Mouse (Mus musculus) intestine, embryonic 14.5 days (tissue): ENCODE measurements around the gene Cd79a. TPM values are rescaled to one million over a fixed set of nuclear protein-coding genes. Genes with fewer than 3 reads are reported as not detected.
"Not testable (repeated sequence)": the region's sequence is repeated elsewhere in the genome, so short reads cannot be mapped to it uniquely, and the experiment has no call there.

ENCODE experiments used
- ATAC-seq: fragments of 200-750 bp; cut with Nextera tagmentation; replicated peaks from 2 replicates; pipeline ENCODE4 v1.8.0; 2017; ENCODE audit warnings: low read depth, moderate number of reproducible peaks, moderate TSS enrichment, moderate library complexity; ENCODE audit not compliant: low FRiP score, low TSS enrichment
- DNase-seq: peaks from one replicate; pipeline ENCODE4 v3.0.0-alpha.2; 2018; ENCODE audit warnings: low spot score
- H3K27ac ChIP-seq: fragments of 300-500 bp; sonication (generic); 2 replicates; pipeline ENCODE4 v1.5.1; 2014; ENCODE audit warnings: low read depth, mild to moderate bottlenecking, control low read depth
- H3K27me3 ChIP-seq: fragments of 300-500 bp; sonication (generic); replicated peaks from 2 replicates; pipeline ENCODE4 v1.6.1; 2014; ENCODE audit warnings: low read length, control low read depth; ENCODE audit not compliant: control insufficient read depth, insufficient read depth
- H3K36me3 ChIP-seq: fragments of 300-500 bp; sonication (generic); 2 replicates; pipeline ENCODE4 v1.6.1; 2014; ENCODE audit warnings: low read length, control low read depth; ENCODE audit not compliant: control insufficient read depth, insufficient read depth
- H3K4me1 ChIP-seq: fragments of 300-500 bp; sonication (generic); replicated peaks from 2 replicates; pipeline ENCODE4 v1.6.1; 2014; ENCODE audit warnings: low read length, control low read depth, mixed read lengths; ENCODE audit not compliant: control insufficient read depth, insufficient read depth
- H3K4me2 ChIP-seq: fragments of 300-500 bp; sonication (generic); 2 replicates; pipeline ENCODE4 v1.6.1; 2014; ENCODE audit warnings: low read length
- H3K4me3 ChIP-seq: fragments of 300-500 bp; sonication (generic); 2 replicates; pipeline ENCODE4 v1.5.1; 2014; ENCODE audit warnings: low read depth, low read length, control low read depth, mixed read lengths
- H3K9ac ChIP-seq: fragments of 300-500 bp; sonication (generic); 2 replicates; pipeline ENCODE4 v1.6.1; 2014; ENCODE audit warnings: mild to moderate bottlenecking, low read length
- H3K9me3 ChIP-seq: fragments of 300-500 bp; sonication (generic); 2 replicates; pipeline ENCODE4 v1.6.1; 2016; ENCODE audit warnings: low read length, control low read depth; ENCODE audit not compliant: control insufficient read depth
- WGBS: fragments of 180-500 bp; shearing (Covaris S2); extraction: QIAGEN DNeasy Blood & Tissue Kit; methylation state at CpG from one replicate; pipeline ENCODE4 v1.1.7; 2014; 5-methylcytosine and 5-hydroxymethylcytosine counted together
- polyA plus RNA-seq: library from polyadenylated mRNA; unstranded; fragments of >200 nt; fragmentation: Nextera tagmentation; extraction: Ambion mirVana; gene quantifications from 2 replicates; pipeline ENCODE4 v1.2.1, GENCODE M21; 2014

The Cd79a gene
- polyA plus RNA-seq, 1 experiment from 2014 or later: 0.28 TPM

DNA sequence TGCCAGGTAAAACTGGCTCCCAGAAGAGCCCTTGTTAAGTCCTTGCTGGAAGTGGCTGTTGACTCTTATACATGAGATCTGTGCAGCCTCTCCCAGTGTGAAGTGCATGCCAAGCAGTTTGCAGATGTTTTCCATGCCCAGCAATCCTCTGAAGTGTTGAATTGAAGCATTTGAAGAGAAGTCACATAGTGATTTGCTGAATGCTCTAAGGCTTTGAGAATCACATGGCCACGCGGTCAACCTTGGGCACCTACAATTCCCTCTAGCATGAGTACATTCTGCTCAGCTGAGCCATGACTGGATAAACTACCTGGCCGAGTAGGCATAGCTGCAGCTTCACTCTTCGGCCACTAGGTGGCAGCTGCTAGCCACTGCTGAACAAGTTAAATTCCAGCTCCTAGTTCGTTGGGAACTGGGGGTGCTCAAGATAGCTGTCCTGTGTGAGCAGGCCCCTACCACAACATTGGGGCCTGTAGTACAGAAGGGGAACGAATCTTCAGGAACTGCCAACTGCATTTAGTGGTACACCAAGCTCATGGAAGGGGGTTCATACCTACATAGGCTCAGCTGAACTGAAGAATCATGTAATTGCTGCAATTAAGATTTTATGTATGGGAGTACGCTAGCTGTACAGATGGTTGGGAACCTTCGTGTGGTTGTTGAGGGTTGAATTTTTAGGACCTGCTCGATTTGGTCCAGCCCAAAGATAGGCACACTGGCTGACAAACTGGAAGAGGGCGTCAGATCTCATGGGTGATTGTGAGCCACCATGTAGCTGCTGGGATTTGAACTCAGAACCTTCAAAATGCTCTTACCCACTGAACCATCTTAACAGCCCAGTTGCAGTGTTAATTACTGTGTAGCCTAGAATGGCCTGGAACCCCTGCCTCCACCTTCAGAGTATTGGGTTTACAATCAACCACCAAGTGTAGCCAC, 6.6 kb upstream of the Cd79a start:
- peak; percentile 66 for ATAC-seq
- H3K27ac ChIP-seq: no peak overlapping the region
- no peak overlapping the region for H3K4me3 ChIP-seq
- H3K27me3 ChIP-seq: no peaks in the 10 kb centered on the region
- DNase-seq: peak; percentile 88
- H3K9me3 ChIP-seq: no peaks in the 10 kb centered on the region
- peaks cover 15% of the 10 kb centered on the region for H3K4me1 ChIP-seq
- H3K36me3 ChIP-seq: peaks cover 58% of the 10 kb centered on the region
- no peak overlapping the region for H3K4me2 ChIP-seq
- H3K9ac ChIP-seq: no peak overlapping the region
- 31% methylated on average over 10 of the region's 10 CpGs for WGBS

DNA sequence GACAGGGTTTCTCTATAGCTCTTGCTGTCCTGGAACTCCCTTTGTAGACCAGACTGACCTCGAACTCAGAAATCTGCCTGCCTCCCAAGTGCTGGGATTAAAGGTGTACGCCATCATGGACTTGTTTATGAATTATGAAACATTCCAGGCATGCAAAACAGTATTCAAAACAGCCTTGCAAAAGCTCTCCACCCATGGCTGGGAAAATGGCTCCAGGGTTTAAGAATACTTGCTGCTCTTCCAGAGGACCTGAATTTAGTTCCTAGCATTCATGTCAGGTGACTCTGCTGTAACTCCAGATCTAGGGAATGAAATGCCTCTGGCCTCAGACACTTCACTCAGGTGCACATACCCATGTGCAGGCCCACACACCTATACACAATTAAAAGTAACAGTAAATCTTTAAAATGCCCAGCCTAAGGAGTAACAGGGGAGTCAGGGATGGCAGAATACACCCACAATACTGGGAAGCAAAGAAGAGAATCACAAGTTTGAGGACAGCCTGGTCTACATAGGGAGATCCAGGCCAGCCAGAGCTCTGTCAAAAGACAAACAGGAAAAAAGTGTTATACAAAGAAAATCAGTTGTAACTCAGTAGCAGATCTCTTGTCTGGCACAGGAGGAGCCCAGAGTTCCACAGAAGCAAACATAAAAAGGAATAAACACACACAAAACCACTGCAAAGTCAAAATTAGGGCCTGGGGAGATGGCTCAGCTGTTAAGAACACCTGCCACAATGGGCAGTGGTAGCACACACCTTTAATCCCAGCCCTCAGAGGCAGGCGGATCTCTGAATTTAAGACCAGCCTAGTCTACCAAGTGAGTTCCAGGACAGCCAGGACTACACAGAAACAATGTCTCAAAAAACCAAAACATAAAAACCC, 5.7 kb upstream of the Cd79a start:
- 65% methylated on average over 3 of the region's 3 CpGs for WGBS
- H3K9me3 ChIP-seq: no peaks in the 10 kb centered on the region
- H3K36me3 ChIP-seq: peaks cover 48% of the 10 kb centered on the region
- no peak overlapping the region for H3K9ac ChIP-seq
- H3K4me3 ChIP-seq: no peak overlapping the region
- no peak for DNase-seq
- no peak overlapping the region for H3K27ac ChIP-seq
- ATAC-seq: no peak
- H3K4me2 ChIP-seq: no peak overlapping the region
- no peaks in the 10 kb centered on the region for H3K27me3 ChIP-seq
- peaks cover 6% of the 10 kb centered on the region for H3K4me1 ChIP-seq

DNA sequence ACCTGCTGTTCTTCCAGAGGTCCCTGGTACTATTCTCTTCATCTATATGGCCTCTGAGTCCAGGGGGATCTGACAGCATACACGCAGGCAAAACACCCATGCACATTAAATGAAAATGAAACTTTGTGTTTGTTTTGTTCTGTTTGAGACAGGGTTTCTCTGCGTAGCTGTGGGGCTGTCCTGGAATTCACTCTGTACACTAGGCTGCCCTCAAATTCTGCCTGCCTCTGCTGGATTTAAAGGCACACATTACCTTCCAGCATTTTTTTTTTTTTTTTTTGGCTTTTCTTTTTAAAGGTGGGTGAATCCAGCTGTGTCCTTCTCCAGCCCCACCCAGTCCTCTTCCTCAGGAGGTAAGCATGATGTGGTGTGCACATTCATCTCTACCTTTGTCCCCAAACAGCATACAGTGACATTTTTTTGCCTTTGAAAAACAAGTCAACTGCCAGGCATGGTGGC, 5.0 kb upstream of the Cd79a start:
- 70% methylated on average over 2 of the region's 2 CpGs for WGBS
- Histone ChIP-seq H3K27me3 (no peaks in the 10 kb centered on the region), H3K36me3 (peaks cover 41% of the 10 kb centered on the region), H3K9me3 (no peaks in the 10 kb centered on the region), H3K27ac (no peak overlapping the region), H3K9ac (no peak overlapping the region), H3K4me2 (no peak overlapping the region), H3K4me3 (no peak overlapping the region), H3K4me1 (0 out of 2 replicates have a peak, but pooled peaks cover under 1% of the 10 kb centered on the region)
- DNase-seq (no peak), ATAC-seq (no peak)

DNA sequence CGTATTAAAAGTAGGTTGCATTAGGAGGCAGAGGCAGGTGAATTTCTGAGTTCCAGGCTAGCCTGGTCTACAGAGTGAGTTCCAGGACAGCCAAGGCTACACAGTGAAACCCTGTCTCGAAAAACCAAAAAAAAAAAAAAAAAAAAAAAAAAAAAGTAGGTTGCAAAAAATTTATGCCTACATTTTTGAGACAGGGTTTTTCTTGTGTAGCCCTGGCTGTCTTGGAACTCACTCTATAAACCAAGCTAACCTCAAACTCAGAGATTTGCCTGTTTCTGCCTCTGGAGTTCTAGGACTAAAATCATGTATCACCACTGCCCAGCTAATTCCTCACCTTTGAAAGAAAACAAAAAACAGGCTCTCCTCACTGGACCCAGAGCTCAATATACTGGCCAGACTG, 1.4 kb upstream of the Cd79a start:
- not testable (repeated sequence) for H3K27ac ChIP-seq, H3K27me3 ChIP-seq, H3K36me3 ChIP-seq, H3K9ac ChIP-seq, H3K4me1 ChIP-seq, H3K9me3 ChIP-seq, H3K4me2 ChIP-seq, H3K4me3 ChIP-seq, ATAC-seq, DNase-seq
- 78% methylated on average over 2 of the region's 2 CpGs for WGBS

DNA sequence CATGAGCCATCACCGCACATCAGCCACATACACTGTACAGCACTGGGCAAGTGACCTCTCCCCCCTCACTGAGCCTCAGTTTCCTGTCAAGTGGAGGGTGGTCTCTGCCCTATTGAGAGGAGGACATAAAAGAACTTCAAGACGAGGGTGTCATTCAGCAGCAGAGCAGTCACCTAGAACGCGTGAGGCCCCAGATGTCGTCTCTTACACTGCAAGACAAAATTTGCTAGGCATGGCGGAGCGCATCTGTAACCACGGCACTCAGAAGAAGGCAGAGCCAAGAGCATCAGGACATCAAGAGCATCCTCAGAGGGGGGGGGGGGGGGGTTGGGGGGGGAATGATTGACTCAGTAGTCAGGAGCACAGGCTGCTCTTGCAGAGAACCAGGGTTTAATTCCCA, 912 bp upstream of the Cd79a start:
- no peak overlapping the region for H3K9ac ChIP-seq
- H3K4me3 ChIP-seq: no peak overlapping the region
- no peak overlapping the region for H3K27ac ChIP-seq
- peaks cover 3% of the 10 kb centered on the region; the same call in 1 of the 2 replicates for H3K36me3 ChIP-seq
- ATAC-seq (no peak), DNase-seq (no peak)
- H3K4me1 ChIP-seq: no peaks in the 10 kb centered on the region
- H3K4me2 ChIP-seq: no peak overlapping the region
- WGBS: 86% methylated on average over 8 of the region's 8 CpGs
- no peaks in the 10 kb centered on the region for H3K27me3 ChIP-seq
- H3K9me3 ChIP-seq: no peaks in the 10 kb centered on the region

DNA sequence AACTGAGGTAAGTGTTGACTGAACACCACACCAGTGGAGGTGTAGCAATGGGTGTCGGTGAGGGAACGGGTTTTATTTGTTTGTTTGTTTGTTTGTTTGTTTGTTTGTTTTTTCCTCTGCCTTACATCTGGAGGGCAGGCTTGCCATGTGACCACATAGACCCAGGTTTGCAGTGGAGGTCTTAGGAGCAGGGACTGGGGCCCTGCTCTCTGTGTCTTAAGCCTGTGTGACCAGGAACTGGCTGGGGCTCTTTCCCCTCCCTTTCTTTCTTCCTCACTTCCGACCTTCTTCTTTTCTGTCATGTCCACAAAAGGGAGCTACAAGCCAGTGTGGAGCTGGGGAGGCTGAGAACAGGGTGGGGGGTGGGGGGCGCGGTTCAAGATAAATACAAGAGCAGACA, 778 bp downstream of the Cd79a start:
- Histone ChIP-seq H3K4me1 (peaks cover 4% of the 10 kb centered on the region), H3K27ac (no peak overlapping the region), H3K9me3 (no peaks in the 10 kb centered on the region), H3K4me2 (no peak overlapping the region), H3K4me3 (no peak overlapping the region), H3K9ac (no peak overlapping the region), H3K36me3 (no peaks in the 10 kb centered on the region), H3K27me3 (no peaks in the 10 kb centered on the region)
- ATAC-seq (no peak), DNase-seq (no peak)
- 76% methylated on average over 5 of the region's 5 CpGs for WGBS

DNA sequence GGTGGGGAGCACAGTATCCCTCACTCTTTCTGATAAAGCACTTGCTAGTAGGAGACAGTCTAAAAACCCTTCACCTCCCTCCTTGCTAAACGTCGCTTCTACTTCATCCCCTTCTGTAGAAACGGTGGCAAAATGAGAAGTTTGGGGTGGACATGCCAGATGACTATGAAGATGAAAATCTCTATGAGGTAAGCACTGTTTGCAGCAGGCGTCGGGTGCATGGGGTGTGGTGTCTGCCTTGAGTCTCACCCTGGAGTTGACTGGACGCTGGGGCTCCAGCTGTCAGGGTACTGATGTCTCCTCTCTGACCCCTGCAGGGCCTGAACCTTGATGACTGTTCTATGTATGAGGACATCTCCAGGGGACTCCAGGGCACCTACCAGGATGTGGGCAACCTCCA, 3.9 kb downstream of the Cd79a start:
- Histone ChIP-seq H3K4me1 (peaks cover 16% of the 10 kb centered on the region), H3K4me2 (no peak overlapping the region), H3K9me3 (no peaks in the 10 kb centered on the region), H3K27me3 (no peaks in the 10 kb centered on the region), H3K36me3 (no peaks in the 10 kb centered on the region), H3K27ac (no peak overlapping the region), H3K9ac (no peak overlapping the region), H3K4me3 (no peak overlapping the region)
- 77% methylated on average over 6 of the region's 6 CpGs for WGBS
- DNase-seq (no peak), ATAC-seq (no peak)

DNA sequence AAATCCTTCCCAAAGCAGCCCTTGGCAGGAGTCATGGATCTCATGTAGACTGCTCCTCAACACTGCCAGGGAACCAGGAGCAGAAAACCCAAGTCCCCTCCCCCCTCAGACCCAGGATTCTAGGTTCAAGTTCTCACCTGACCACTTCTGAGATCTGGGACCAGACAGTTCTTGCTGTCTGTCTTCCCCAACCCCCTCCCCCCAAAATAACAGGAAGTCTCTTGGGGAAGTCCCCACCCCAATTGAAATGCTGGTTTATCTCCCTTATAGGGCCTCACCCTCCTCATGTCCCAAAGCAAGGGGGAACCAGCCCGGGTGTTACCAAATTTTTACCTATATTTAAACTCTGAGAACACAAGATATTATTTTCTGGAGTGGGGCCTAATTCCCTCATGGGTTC, 4.7 kb downstream of the Cd79a start:
- 50% methylated on average over 1 of the region's 1 CpGs for WGBS
- peak overlapping the region; percentile 70; the same call in 1 of the 2 replicates for H3K4me3 ChIP-seq
- H3K9me3 ChIP-seq: no peaks in the 10 kb centered on the region
- peak overlapping the region; percentile 88 for H3K27ac ChIP-seq
- DNase-seq (no peak), ATAC-seq (no peak)
- peaks cover 23% of the 10 kb centered on the region for H3K4me1 ChIP-seq
- peak overlapping the region; percentile 83; the same call in 1 of the 2 replicates for H3K4me2 ChIP-seq
- H3K36me3 ChIP-seq: no peaks in the 10 kb centered on the region
- no peak overlapping the region for H3K9ac ChIP-seq
- no peaks in the 10 kb centered on the region for H3K27me3 ChIP-seq
